Mouse (Mus musculus): Measurements from ENCODE around the gene Meis3.

The Meis3 gene

DNA sequence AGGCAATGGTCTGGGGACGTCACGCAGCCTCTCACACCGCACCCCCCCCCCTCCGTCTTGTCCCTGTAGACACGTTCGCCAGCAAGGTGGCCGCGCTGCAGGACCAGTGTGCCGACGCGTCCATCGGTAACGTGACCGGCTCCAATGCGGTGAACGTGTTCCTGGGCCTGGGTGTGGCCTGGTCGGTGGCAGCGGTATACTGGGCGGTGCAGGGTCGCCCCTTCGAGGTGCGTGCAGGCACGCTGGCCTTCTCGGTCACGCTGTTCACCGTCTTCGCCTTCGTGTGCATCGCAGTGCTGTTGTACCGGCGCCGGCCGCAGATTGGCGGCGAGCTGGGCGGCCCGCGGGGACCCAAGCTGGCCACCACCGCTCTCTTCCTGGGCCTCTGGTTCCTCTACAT, 16.2 kb upstream of the Meis3 start:
- DNase-seq (ENCODE audit: low read depth, low spot score): no peak

DNA sequence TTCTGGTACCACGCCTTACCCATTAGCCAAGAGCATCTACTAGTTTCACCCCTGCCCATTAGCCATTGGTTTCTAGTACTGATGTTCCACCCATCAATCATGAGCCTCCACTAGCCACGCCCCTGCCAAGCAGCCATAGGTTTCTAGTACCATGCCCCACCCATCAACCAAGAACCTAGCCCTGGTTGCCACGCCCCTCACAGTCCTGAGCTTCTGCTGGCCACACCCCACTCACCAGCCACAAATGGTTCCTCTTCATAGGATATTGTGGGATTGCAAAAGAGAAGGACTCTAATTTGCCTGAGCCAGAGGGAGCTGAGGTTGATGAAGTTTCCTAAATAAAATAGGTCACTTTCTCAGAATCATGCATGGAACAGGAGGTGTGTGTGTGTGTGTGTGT, 14.2 kb upstream of the Meis3 start:
- no peak for DNase-seq (ENCODE audit: low read depth, low spot score)

DNA sequence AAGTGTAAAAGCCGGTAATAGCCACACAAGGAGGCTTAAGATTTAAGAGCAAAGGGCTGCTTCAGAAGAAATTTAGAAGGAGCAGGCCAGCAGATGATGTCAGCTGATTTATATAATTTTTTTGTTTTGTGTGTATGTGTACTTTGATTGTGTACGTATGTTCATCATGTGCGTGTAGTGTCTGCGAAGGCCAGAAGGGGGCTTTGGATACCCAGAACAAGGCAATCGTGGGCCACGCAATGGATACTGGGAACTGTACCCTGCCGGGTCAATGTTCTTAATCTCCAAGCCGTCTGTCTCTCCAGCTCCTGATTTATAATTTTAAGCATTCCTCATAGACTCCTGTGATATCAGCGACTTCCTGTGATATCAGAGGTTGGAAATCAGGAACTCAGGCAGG, 13.6 kb upstream of the Meis3 start:
- no peak for DNase-seq (ENCODE audit: low read depth, low spot score)

DNA sequence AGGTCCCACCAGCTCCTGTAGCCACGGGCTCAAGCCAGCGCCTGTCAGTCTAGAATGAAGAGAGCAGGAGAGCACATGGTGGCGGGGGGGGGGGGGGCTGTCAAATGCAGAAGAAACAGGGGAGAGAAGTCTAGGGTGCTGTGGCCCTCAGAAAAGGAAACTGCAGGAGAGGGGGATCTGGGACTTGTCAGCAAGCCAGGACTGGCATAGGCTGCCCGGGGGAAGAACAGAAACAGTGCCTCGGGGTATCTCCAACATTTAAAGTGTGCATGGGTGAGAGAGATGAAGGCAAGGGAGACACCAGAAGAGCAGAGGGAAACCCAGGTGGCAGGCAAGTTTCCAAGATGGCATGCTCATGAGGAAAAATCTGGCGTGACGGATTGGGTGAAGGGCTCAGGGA, 12.9 kb upstream of the Meis3 start:
- no peak for DNase-seq (ENCODE audit: low read depth, low spot score)

DNA sequence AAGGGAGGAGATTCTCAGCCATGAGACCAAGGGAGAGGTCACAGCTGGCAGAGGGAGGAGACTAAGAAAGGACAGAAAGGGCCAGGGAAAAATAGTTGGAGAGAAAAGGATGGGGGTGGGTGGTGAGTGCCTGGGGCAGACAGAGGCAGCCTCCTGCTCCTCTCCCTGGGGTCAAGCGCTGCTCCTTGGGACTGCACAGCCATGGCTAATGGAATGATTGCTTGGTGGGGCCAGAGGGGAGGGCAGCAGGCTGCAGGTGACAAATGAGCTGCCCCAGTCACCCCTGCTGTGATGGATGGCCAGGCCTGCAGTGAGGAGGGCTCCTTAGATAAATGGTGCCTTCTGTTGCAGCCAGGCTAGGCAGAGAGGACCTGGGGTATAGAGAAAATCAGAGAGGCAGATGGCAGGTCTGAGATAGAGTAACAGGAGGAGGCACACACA, 2.7 kb upstream of the Meis3 start:
- DNase-seq (ENCODE audit: low read depth, low spot score): no peak

DNA sequence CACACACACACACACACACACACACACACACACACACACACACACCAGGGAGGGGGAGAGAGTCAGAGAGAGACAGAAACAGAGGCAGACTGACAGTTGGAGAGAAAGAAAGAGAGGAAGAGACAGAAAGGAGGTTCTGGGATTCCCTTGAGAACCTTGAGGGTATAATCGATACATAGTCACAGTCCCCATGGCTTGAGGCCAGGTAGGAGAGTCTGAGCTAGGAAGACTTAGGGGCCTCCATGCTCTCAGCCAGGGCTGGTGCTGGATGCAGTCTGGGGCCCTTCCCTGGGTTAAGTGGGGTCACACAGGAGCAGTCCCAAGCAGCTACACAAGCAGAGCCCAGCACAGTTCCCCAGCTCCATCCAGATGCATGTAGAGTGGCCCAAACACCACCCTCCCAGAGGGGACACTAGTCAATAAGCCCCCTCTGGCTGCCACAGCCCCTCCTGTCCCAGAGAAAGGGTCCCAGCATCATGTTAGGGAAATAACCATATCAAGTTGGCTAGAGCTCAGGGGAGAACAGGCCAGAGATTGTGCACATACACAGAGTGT, 2.2 kb upstream of the Meis3 start:
- DNase-seq (ENCODE audit: low read depth, low spot score): no peak

DNA sequence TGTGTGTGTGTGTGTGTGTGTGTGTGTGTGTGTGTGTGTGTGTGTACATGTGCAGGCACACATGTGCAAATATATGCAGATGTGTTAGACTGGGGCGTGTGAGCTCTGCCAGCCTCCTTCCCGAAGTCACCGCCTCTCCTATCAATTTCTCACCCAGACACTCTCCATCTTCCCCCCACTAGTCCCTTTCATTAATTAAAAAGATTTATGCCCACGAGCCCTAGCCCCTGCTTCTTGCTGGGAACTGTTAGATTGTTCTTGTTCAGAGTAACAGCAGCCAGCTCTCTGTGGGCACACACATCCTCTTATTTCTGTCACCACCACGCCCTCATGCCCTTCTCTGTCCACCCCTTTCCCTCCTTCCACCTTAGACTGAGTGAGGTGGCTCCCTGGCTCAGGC, 1.7 kb upstream of the Meis3 start:
- no peak for DNase-seq (ENCODE audit: low read depth, low spot score)

DNA sequence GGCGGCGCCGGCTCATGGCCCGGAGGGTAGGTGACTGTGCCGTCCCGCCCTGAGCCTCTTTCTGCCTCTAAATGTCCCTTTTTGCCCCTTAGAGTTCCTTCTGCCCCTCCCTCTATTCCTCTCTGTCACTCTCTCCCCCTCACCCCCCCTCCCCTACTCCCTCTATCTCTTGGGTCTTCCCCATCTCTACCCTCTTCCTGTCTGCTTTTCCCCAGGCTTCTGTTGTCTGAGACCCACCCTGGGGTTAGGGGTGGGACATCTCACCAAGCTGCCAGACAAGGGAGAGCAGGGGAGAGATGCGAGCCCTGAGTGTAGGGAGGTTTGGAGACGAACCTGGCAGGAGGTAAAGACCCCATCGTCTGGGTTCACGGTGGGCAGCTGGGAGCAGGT, 647 bp downstream of the Meis3 start:
- DNase-seq (ENCODE audit: low read depth, low spot score): no peak

DNA sequence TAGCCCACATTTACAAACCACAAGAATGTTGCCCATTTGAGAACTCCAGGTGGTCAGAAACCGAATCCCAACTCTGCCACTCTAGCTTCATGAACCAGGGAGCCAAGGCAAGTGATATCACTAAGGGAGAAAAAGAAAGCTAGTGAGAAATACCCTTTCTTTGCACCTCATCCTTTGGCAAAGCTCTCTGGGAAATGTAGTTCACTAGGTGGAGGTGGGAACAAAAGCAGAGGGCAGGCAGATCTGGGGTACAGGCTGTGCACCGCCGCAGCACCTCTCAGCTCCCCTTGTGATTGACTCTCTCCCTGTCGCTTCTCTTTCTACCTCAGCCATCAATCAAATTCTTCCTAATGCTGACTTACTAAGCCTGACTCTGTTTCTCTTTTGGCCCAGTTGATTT, 3.2 kb downstream of the Meis3 start:
- no peak for DNase-seq (ENCODE audit: low read depth, low spot score)

DNA sequence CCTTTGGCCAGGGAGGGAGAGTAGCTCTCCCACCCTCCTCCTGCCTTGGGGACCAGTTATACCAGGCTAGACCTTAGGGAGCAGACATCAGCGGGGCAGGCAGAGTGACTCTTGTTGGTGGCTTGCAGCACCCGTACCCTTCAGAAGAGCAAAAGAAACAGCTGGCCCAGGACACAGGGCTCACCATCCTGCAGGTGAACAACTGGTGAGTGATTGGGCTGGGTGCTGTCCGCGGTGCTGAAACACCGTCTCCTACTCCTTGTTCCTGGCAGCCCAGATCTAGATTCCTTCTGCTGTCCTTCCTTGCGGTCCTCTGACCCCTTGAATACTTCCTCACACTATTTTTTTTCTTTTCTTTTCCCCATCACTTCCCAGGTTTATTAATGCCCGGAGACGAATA, 8.8 kb downstream of the Meis3 start:
- DNase-seq (ENCODE audit: low read depth, low spot score): peak; percentile 33

DNA sequence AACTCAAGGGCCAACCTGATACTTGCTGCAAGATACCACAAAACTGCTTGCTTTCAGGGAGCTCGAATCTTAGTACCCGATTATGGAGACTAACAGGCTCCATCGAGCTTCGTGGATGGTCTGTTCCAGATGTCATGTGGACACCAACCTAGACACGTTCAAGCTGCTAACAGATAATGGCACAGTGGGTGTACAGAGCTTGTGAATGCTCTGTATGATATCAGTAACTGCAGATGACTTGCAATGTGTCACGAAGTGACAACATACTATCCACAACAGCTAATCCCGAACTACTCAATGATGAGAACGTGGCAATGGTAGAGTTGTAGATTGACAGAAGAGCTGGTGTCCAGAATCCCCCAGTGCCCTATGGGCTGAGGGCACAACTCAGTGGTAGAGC, 12.6 kb downstream of the Meis3 start:
- DNase-seq (ENCODE audit: low read depth, low spot score): no peak

DNA sequence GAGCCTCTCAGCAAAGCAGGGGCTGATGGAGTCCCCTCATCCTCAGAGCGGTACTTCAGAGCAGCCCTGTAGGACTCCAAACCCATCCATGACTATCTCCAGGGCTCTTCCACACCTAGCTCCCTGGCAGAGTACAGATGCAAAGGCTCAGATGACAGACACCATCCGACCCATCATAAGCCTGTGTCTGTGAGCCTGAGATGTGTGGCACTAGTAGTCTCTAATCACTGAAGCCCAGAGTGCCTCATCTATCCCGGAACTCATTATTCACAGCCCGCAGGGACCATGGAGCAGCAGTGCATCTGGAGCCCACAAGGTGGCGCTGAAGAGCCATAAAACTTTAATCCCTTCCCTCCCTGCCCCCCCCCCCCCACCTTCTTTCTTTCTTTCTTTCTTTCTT, 17.4 kb downstream of the Meis3 start:
- DNase-seq (ENCODE audit: low read depth, low spot score): no peak

DNA sequence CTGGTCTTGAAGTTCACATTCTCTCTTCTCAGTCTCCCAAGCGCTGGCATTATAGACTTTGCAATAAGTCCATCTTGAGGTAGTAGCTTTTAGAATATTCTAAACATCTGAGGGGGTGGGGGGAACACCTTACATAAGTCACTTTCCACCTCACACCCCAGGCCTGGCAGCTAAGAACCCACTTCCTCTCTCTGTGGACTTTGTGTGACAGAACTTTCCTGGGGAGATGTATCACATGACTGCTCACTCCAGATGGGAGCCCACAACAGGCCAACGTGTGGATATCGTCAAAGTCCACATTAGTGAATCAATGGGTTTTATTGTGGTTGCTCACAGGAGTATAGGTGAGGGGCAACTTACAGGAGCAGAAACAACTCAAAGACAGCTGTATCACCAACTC, 18.8 kb downstream of the Meis3 start:
- no peak for DNase-seq (ENCODE audit: low read depth, low spot score)

DNA sequence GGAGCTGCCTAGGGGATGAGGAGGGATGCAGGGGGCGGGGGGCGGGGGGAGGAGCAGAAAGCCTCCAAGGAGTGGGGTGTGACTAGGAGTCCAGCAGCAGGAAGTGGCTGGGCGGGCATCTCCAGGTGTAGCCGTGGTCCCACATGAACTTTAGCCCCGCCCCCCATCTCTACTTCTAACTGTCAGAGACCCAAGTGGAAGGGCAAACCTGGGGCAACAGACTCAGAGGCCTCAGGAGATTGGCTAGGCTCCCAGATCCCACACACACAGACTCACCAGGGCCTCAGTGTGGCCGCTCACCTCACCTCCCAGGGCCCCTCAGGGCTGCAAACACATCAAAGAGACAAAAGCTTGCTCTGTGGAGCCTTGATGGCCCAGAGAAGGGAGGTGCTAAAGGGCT, 21.7 kb downstream of the Meis3 start:
- no peak for DNase-seq (ENCODE audit: low read depth, low spot score)

DNA sequence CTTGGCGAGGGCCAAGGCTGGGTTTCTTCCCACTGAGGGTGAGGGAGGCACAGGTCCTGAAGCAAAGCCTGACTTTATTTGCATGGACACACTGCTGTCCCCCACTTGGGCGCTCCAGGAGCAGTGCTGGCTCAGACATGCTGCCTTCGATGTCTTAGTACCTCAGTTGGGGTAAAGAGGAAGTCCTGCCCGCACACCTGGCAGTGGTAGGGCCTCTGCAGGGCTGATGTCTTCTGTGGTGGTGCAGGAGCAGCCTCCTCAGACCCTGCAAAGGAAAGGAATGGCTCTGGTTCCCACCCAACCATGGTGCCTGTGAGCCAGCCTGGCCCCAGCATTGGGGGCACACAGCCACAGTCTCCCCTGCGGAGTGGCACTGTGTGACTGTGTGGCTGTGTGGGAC, 22.3 kb downstream of the Meis3 start:
- DNase-seq (ENCODE audit: low read depth, low spot score): no peak

DNA sequence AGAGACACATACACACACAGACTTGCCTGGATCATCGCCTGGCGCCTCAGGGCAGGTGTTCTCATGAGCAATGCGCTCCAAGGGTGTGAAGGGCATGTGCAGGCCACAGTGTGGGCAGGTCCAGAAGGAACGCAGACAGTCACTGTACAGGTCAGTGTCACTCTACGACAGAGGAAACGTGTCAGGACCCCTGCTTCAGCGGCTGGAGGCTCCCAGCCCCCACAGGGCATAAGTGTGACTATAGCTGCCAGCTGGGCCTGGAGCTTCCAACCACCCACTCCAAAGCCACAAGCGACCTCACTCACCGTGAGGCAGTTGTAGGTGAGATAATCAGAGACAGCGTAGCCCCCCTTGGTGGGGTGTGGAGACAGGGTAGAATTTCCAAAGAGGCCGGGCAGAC, 23.6 kb downstream of the Meis3 start:
- DNase-seq (ENCODE audit: low read depth, low spot score): no peak

DNA sequence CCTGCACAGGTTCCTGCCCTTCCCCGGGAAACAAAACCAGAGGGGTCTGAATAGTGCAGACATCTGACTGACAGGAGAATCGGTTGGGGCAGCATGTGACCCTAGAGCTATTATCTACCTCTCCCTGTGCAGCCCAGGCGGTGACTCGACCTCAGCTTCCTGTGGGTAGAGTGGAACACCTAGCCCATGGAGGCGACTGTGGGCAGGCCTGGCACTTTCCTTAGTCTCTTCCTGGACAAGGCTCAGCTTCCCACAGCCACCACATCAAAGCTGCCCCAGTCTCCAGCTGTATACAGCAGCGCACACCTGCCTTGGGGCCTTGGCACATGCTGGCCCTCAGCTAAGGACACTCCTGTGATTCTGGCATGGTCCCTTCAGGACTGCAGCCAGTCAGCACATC, 26.2 kb downstream of the Meis3 start:
- no peak for DNase-seq (ENCODE audit: low read depth, low spot score)

DNA sequence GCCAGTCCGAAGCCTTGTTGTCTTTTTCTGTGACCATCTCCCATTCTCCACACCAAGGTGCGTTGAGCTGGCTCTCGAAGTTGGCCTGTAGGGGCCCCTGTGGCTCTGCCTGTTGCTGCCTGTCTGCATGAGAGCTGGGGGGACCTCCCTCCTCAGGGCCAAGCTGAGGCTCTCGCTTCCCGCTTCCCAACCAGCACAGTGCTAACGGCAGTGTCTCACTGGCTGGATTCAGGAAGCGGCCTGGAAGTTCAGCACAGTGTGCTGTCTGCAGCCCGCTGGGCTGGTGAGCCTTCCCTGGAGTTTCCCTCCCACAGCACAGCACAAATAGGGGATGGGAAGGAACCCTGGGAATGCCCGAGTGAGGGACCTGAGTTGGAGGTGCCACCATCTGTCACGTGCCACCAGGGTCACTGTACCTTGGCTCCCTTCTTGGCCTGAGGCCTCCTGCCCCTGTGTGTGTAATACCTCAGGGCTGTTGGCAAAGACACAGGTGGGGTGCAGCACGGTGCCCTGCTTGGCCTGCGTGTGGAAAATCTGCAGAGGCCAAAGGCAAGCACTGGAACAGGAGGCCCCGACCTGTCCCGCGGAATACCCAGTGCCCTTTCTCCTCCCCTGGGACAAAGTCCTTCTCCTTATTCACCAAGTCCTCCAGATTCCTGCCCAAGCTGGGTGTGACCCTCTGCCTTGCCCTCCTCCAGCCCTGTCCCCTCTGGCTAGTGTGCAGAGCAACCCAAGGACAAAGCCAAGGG, 28.0 kb downstream of the Meis3 start:
- DNase-seq (ENCODE audit: low read depth, low spot score): no peak

DNA sequence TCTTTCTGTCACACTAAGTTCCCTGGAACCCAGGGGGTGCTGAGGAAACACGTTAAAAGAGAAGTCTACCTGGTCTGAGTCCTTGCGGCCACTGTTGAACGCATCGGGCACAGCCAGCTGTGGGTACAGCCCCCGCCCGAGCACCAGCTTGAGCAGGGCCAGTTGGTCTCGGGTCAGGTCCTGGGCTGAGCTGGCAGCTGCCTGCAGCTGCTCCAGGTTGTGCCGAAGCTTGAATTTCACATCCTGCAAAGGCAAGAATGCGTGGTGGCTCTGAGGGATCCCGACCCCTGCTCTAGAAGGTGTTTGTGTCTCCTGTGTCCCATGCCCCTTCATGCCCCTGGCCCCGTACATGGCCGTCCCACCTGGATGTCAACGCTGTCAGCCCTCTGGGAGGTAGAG, 28.6 kb downstream of the Meis3 start:
- DNase-seq (ENCODE audit: low read depth, low spot score): no peak

DNA sequence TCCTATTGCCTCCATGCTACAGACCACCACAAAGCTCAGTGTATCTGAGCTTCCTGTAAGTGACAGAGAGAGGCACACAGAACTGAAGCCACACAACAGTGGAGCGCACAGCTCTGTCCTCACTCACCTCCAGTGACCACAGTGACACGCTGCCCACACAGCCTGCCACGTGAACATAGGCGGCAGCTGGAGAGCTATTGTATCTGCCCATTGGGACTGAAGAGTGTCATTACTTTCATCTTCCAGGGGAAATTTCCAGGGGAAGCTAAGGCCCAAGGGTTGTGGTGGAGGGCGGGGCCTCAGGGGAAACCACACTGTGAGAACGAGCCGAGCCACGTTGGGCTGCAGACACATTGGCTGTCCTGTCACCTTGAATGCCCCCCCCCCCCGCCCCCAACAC, 29.9 kb downstream of the Meis3 start:
- DNase-seq (ENCODE audit: low read depth, low spot score): no peak

DNA sequence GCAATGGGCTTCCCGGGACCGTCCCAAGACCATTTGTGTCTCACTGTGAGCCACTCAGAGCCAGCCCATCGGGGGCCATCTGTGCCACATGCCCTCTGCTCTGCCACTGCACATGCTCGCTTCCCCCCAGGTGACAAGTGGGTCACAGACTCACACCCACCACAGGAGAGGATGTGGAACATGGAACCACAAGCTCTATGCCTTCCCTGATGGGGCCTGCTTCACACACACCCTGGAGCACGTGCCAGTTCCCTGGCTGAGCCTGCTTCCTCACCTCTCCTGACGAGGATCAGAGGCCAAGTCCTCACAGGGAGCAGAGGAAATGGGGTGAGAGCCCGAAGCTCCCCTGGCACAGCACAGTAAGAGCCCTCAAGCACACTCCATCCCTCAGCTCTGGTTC, 32.2 kb downstream of the Meis3 start:
- DNase-seq (ENCODE audit: low read depth, low spot score): no peak

DNA sequence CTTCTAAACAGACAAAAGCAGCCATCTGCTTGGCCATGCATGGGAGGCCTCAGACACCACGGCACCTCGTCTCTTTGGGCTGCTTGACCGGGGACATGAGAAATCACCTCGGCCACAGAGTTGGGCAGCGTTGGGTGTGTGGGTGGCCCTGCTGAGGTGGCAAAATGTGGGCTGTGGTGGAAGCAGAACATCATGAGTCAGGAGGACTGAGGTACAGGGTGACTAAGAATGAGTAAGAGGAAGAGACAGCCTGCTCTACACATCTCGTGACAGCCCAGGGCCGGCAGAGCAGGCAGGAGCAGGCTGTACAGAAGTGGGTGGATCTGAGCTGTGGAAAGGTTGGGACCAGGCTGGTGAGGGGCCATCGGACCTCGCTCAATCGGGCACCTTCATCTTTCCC, 32.6 kb downstream of the Meis3 start:
- DNase-seq (ENCODE audit: low read depth, low spot score): no peak

DNA sequence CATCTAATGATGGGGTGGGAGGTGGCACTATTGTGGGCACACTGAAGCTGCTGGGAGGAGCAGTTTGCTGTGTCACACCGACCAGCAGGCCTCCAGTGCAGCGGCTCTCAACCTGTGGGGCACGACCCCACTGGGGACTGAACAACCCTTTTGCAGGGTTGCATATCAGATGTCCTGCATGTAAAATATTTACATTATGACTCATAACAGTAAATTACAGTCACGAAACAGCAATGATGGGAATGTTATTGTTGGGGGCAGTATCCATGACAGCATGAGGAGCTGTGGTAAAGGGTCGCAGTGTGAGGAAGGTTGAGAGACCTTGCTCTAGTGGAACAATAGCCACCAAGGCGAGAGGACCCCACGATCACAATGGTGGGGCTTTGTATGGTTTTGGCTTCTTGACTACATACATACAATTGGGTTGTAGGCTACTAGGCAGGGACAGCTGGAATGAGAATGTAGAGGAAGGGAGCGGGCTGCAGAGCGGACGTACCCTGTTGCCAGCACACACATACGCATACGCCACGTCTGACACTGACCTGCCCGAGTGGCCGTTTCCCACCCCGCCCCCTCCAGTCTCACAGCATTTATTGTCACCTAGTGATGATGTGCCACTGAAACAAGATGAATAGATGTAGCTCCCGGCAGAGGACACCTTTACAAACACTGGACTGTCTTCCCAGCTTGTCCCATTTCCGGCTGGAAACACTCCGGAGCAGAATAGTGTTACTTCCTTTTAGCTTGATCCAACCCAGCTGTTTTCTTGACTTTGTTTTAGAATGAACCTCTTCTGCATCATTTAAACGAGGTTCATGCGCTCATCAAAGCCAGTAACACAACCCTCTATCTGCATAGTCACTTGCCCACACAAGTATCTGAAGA, 34.1 kb downstream of the Meis3 start:
- no peak for DNase-seq (ENCODE audit: low read depth, low spot score)
